Mouse (Mus musculus) limb, embryonic 10.5 days (tissue): ENCODE measurements at regions not wholly inside any gene's neighbourhood (a gene's known extent, or its start where the extent isn't known, plus 50 kb on each side); places are given as distances from the start of the nearest gene placed in this dataset.

Source experiments
- DNase-seq: peaks from one replicate; pipeline ENCODE4 v3.0.0-alpha.2; 2017; ENCODE audit warnings: low spot score
- H3K27ac ChIP-seq: fragments of 300-500 bp; sonication (generic); 2 replicates; pipeline ENCODE4 v1.5.1; 2016; ENCODE audit warnings: mild to moderate bottlenecking
- H3K27me3 ChIP-seq: fragments of 300-500 bp; sonication (generic); 2 replicates; pipeline ENCODE4 v1.6.1; 2016; ENCODE audit warnings: low read depth, mild to moderate bottlenecking; ENCODE audit not compliant: poor library complexity, severe bottlenecking
- H3K36me3 ChIP-seq: fragments of 300-500 bp; sonication (generic); 2 replicates; pipeline ENCODE4 v1.6.1; 2016; ENCODE audit warnings: mild to moderate bottlenecking, moderate library complexity
- H3K4me1 ChIP-seq: fragments of 300-500 bp; sonication (generic); 2 replicates; pipeline ENCODE4 v1.6.1; 2016
- H3K4me3 ChIP-seq: fragments of 300-500 bp; sonication (generic); 2 replicates; pipeline ENCODE4 v1.5.1; 2016; ENCODE audit warnings: mild to moderate bottlenecking, moderate library complexity
- H3K9me3 ChIP-seq: fragments of 300-500 bp; sonication (generic); replicated peaks from 2 replicates; pipeline ENCODE4 v1.6.1; 2016; ENCODE audit warnings: mild to moderate bottlenecking
- WGBS: fragments of 180-500 bp; shearing (Covaris S2); methylation state at CpG from one replicate; pipeline ENCODE4 v1.1.7; 2016; 5-methylcytosine and 5-hydroxymethylcytosine counted together

GRCm38 (mm10) chr2:61020791-61021190, 57.8 kb upstream of the Rbms1 start:
- Histone ChIP-seq H3K4me1 (no peaks in the 10 kb centered on the region), H3K27ac (no peak overlapping the region), H3K4me3 (no peak overlapping the region), H3K27me3 (no peaks in the 10 kb centered on the region), H3K36me3 (no peaks in the 10 kb centered on the region), H3K9me3 (no peaks in the 10 kb centered on the region)
- WGBS = 79% methylated on average over 4 of the region's 4 CpGs
- DNase-seq = no peak

- DNase-seq = no peak
- 45% methylated on average over 6 of the region's 6 CpGs for WGBS
- no peaks in the 10 kb centered on the region for H3K27me3 ChIP-seq
- H3K4me1 ChIP-seq = no peaks in the 10 kb centered on the region
- no peaks in the 10 kb centered on the region for H3K9me3 ChIP-seq
- H3K27ac ChIP-seq = no peak overlapping the region
- no peak overlapping the region for H3K4me3 ChIP-seq
- H3K36me3 ChIP-seq = no peaks in the 10 kb centered on the region
These were observed 50.0 kb upstream of the Rbms1 start for GRCm38 (mm10) chr2:61013006-61013405.
